Mouse (Mus musculus) 416B (cell line): ENCODE results near the gene Ppfia4.

Experiments
- DNase-seq: peaks from one replicate; pipeline ENCODE4 v3.0.0; 2011; ENCODE audit warnings: low read depth

The Ppfia4 gene

DNA sequence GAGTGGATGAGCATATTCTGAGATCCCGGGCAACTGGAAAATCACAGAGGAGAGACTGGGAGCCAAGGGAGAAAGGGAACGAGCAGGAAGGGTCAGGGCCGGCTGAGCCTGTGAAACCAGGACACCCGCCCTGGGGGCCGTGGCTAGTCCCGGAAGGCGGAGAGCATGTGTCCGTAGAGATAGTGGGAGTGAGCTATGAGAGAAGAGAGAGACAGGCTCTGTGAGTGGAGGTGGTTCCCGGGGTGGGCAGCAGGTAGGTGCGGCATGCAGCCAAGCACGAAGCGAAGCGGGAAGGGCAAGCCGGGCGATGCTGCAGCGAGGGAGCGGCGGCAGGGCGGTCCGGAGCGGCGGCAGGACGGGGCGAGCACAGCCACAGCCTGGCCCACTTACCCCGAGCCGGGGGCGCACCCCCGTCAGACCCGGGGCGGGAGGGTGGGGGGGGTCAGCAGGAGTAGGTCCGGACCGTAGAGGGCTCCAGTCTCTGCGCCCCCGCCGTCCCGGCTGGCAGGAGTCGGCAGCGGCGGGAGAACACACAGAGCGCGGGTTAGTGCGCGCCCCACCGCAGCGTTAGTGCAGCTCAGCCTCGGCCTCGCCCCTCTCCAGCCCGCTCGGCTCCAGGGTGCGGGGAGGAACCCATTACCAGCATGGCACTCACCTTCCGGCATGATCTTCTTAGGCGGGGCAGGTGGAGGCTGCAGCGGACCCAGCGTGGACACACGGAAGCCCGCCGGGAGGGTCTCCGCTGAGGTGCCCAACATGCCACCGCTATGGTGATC lies 33.9 kb downstream of the Ppfia4 start:
- no peak for DNase-seq

- no peak for DNase-seq
Observed at GRCm38 (mm10) chr1:134297265-134297664, 35.5 kb downstream of the Ppfia4 start.

DNA sequence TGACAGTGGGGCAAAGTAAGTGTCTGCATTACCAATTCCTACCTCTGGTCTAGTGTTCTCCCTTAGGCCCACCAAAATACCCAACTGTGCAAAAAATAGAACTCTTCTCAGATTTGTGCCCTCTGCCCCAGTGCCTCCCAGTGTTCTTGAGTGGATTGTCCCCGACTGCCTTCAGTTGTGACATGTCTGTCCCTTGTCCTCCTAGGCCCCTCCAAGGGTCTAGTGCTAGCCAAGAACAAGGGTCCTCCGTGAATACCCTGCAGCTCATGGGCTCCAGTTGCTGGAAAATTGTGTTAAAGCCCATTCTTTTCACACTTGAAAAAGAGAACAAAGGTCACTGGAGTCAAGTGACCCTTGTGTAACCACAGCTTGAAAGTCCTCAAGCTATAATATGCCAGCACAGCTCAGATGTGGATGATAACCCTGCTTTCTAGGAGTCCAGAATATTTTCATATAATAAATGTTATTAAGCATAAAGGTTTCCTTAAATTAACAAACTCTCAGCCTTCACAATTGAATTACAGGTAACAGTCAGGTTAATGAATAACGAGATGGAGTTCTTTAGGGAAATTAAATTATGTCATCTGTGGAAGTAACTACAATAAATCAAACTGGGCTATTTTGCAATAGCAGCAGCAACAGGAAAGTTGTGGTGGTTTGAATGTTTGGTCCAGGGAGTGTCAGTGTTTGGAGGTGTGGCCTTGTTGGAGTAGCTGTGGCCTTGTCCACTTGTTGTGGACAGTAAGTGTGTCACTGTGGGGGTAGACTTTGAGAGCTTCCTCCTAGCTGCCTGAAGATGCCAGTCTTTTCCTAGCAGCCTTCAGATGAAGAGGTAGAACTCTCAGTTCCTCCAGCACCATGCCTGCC lies 38.8 kb downstream of the Ppfia4 start:
- peak; percentile 27 for DNase-seq

DNA sequence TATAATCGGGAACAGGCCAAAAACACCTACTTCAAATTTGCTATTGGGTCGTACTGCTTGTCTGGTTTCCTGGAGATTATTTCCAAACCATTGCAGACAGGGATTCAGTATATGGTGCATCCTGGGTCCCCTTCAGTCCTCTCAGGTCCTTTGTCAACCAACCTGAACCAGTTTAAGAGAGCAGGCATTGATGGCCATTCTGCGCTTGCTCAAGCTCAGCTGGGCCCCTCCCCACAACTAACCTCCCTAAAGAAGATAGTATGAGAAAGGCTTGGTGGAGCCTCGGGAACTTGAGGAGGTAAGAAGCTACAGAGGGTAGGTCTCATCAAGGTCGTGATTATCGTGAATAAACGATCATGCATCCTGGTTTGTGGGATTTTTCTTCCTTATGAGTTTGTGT lies 39.5 kb downstream of the Ppfia4 start:
- DNase-seq: no peak

GRCm38 (mm10) chr1:134292601-134293000 lies 40.1 kb downstream of the Ppfia4 start:
- no peak for DNase-seq

DNA sequence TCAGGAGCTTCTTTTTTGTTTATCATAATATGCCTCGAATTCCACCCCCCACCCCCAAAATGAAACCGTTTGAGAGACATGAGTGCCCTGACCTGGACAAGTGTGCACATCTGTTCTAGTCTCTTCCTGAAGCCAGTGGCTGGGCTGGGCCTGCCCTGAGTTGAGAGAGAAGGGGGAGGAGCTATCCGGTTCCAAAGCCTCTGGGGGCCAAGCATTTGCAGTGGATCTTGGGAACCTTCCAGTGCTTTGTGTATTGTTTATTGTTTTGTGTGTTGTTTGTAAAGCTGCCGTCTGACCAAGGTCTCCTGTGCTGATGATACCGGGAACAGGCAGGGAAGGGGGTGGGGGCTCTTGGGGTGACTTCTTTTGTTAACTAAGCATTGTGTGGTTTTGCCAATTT lies 40.7 kb downstream of the Ppfia4 start:
- no peak for DNase-seq

DNA sequence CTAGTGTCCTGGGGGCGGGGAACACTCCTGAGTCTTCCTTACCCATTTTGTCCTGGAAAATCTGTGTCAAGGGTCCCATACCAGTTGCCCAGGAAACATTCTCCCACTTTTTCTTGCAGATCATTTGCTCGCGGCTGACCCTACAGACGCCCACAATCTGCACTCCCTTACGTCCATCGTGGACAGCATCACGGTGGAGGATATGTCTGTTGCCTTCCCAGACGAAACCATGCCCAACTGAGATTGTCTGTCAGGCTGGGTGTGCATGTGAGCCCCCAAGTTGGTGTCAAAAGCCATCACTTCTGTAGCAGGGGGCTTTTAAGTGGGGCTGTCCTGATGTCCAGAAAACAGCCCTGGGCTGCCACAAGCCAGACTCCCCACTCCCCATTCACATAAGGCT lies 41.2 kb downstream of the Ppfia4 start:
- no peak for DNase-seq

DNA sequence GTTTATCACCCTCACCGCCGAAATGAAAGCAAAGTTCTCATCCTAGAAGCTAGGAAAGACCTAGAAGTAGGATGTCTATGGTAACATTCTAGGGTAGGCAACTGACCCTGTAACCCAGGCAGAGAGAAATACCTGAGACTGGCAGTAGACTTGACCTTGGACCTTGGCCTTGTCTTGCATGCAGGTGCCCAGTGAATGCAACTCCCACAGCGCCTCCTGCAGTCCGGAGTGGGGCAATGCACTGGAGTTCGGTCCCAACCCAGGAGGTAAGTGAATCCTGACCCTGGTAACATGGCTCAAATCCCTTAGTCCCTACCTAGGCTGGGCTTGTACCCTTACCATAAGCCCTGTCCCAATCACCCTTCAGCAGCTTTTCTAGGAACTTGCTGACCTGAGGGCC lies 41.8 kb downstream of the Ppfia4 start:
- DNase-seq: peak; percentile 32

DNA sequence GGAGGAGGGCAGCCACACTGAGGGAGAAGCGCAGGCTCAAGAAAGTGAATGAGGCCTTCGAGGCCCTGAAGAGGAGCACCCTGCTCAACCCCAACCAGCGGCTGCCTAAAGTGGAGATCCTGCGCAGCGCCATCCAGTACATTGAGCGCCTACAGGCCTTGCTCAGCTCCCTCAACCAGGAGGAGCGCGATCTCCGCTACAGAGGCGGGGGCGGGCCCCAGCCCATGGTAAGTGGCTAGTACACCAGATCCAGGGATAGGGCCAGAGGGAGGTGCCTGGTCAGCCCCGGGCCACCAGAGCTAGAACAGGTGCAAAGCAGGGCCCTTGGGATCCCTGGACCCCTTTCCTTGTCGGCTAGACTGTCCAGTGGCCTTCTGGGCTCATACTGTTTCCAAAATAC lies 42.4 kb downstream of the Ppfia4 start:
- DNase-seq: no peak

DNA sequence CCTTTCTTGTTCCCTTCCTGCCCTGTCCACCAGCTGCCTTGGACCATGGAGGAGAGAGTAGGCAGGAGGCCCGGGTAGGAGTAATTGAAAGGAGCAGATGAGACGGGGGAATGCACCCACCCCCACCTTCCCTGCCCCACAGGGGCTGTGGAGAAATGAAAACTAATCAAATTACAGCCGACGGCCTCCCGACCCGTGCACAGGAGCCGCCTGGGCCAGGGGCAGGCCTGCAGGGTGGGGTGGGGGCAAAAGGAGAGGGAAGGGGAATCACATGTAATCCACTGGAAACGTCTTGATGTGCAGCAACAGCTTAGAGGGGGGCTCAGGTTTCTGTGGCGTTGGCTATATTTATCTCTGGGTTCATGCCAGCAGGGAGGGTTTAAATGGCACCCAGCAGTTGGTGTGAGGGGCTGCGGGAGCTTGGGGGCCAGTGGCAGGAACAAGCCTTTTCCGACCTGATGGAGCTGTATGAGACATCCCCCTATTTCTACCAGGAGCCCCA lies 43.1 kb downstream of the Ppfia4 start, which contains the start of gene Myog:
Myog (plus strand) TSS at position 392 of the 502 bp plus-strand sequence.
- no peak for DNase-seq

- DNase-seq: peak; percentile 24
Observed at GRCm38 (mm10) chr1:134288239-134288638, 44.5 kb downstream of the Ppfia4 start.

DNA sequence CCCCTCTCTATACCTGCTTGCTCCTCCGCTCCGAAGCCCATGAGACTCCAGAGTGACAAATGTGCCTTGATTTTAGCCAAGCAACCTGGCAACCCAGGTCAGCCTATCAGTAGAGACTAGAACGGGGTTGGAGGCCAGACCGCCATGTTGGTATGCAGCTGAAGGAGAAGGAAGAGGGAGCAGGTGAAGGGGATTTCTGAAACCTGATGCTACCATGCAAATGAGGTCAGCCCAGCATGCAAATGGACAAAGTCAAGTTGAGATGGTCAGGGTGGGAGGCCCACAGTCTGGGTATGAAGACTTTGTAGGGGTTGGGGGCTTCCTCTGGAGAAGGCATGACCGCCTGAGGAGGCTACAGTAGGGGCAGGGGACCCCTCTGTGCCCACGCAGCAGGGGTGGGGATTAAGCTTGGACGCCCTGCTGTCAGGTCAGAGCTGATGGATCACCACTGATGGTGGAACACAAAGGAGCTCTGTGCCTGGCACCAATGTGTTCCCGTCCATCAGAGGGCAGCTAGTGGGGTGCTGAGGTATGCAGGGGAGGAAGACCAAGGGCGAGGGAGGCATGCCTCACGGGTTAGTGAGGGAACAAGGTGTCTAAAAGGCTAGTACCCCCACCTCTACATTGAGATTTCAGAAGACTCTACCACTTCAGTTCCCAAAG lies 47.1 kb downstream of the Ppfia4 start:
- no peak for DNase-seq

DNA sequence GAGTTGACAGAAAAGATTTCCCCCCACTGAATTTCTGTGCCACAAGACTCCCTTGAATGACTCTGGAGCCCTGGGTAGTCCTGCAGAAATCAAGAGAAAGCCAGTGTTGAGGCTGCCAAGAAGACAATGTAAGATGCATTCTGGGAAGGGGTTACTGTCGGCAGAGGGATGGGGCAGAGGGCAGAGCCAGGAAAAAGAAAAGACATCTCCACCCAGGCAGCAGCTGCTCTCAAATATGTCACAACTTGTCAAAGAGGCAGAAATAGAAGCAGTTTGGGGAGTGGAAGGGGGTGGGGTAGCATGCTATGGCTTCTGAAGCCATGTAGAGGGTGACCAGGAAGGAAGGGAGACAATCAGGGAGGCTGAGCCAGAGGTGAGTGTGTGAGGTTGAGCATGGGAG lies 49.6 kb downstream of the Ppfia4 start:
- DNase-seq: no peak

- DNase-seq: no peak
Observed at GRCm38 (mm10) chr1:134282342-134282741, 50.4 kb downstream of the Ppfia4 start.

GRCm38 (mm10) chr1:134281563-134281962 lies 51.2 kb downstream of the Ppfia4 start:
- no peak for DNase-seq

GRCm38 (mm10) chr1:134280174-134280573 lies 52.6 kb downstream of the Ppfia4 start:
- DNase-seq: no peak

- no peak for DNase-seq
Observed at GRCm38 (mm10) chr1:134276823-134277222, 55.9 kb downstream of the Ppfia4 start.

DNA sequence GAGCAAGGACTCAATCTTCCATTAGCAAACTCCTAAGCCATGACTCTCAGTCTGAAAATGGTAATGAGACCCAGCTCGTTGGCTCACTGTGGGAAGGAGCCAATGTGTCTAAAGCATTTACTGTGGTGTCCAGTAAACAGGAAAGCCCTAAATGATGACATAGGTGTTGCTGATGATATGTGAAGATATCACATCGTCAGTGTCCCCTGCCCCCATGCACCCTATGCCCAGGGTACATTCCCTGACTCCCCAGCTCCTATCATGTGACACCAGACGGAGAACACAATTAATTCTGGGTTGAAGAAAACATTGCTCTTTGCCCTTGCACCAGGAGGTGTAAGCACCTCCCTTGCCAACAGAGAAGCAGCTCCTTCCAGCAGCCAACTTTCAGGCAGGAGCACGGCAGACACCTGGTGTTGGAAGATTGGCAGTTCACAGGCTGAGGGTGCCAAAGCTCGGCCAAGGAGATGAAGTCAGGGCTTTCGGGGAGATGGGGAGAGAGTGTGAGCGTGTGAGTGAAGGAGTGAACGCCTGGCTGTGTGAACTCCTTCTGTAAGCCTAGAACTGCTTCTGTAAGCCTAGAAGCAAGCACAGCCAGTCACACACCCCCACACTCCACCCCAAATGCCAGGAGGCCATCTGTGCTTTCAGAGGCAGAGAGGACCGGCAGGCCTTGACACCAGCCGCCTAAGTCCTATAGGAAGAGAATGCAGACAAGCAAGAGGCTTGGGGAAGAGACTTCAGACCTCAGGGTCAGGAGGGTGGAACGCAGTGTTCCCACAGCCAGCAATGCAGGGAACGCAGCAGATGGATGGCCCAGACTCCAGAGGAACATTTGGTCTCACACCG lies 56.9 kb downstream of the Ppfia4 start:
- DNase-seq: no peak

DNA sequence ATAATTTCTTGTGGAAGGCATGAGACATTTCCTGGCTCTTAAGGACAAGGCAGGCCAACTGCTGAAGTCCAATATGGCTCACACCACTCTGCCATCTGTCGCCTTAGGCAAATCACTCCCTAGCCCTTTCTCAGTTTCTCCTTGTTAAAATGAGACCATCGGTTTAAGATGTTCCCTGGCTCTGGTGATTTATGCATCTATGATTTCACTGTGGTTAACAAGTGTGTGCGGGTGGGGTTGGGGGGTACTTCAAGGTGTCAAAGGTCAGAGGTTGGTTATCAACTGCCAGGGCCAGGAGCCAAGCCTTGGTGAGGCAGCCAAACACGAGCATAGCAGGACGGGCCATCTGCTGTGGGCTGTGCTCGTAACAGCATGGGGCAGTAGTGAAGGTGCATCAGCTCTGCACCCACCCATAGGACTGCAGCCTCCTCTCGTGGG lies 58.2 kb downstream of the Ppfia4 start:
- no peak for DNase-seq

GRCm38 (mm10) chr1:134273493-134274395 lies 59.0 kb downstream of the Ppfia4 start:
- DNase-seq: no peak
